Mouse (Mus musculus) megakaryocyte, adult 5-6 weeks (primary cell): ENCODE results near the gene Sergef. TPM values are rescaled to one million over a fixed set of nuclear protein-coding genes. Genes with fewer than 3 reads are reported as not detected.

Experiments
- ATAC-seq: 2 replicates; pipeline ENCODE4 v1.8.0; 2016; ENCODE audit warnings: mild to moderate bottlenecking, inconsistent platforms; ENCODE audit not compliant: poor library complexity, severe bottlenecking
- total RNA-seq, 2 experiments: library from RNA; stranded (forward) in 1 of 2; stranded (reverse) in 1 of 2; fragments of 153-499, 151-499 nt in 1 of 2; fragments of 221-1000, 200-1000 nt in 1 of 2; gene quantifications; 2 replicates each; pipeline versions ENCODE4 v1.2.3 to v1.2.4; 2015 to 2017

The Sergef gene
- total RNA-seq, 2 experiments from 2014 or later = 8.3 TPM

DNA sequence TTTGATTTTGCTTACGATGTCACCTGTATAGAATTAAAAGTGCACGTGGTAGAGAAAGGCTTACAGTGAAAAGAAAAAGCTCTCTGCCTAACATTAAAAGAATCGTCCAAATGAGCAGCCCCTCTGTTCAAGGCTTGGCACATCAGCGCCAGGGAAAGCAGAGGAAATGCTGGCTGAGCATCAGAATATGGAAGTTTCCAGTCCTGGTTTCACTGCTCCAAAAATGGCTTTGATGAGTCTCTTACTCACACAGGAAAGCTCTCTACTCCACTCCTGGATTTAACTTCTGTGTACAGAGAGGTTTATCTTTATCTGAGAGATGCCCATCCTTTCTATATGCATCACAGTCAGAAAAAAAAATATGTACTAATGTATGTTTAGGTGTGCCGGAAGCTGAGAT is 61.5 kb downstream of the Sergef start:
- no peak for ATAC-seq

- no peak for ATAC-seq
These were observed 63.7 kb downstream of the Sergef start for GRCm38 (mm10) chr7:46575897-46576296.

DNA sequence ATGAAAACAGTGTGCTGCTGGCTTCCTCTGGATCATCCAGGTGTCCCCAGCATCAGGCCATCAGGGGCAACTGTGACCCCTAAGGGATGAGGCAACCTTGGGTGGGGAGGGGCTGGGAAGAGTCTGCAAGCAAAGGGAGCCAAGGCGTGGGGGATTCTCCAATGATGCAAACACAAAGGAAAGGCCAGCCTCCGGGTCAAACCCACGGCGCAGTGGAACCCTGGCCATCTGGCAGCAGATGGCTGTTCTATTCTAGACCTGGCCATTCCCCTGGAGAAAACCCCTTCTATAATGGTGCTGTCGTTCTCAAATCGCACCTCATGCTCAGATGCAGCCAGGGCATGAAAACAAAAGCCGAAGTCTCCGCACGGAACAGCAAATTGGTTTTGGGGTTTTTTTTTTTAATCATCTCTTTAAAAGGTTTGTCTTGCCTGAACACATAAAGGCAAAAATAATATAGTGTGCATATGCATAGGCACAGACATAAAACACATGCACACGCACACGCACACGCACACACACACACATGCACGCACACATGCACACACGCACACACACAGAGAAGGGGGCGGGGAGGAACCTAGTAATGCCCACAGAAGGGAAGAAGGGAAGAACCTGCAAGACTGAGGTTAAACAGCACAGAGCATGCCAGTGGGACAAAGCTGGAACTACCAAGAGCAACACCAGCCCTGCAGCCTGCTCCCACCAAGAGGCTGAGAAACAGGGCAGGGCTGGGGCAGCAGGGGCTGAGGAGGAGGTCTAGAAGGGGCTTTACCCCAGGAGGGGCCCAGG is 66.6 kb downstream of the Sergef start:
- no peak for ATAC-seq

- peak; percentile 52; the same call in 1 of the 2 replicates for ATAC-seq
These were observed 70.1 kb downstream of the Sergef start for GRCm38 (mm10) chr7:46569509-46569908.

DNA sequence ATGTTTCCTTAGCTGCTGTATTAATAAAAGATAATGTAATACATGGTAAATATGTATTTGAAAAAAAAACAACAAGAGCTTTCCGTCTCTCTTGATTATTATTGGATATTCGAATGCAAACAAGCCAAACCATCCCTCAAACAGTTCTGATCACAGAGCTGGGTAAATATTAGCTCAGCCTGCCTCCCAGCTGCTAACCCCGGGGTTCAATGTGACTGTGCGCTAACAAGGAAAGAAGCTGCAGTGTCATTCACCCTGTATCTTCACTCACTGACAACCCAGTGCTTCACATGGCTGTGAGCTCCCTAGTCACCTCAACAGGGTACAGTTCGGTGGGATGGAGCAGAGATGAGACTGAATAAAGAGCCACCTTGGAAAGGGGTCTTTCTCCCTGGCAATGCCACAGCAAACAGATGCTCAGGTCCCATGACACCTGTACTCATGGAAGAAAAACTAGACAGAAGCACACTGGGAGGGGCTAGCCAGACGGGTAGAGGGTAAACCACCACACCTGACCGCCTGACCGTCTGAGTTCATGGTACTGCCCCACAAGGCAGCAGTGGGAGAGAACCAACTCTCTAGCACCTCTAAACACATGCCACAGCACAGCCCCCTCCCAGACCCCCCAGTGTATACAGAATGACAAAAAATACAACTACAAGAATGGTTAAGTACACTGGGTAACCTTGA is 73.1 kb downstream of the Sergef start:
- ATAC-seq = no peak

DNA sequence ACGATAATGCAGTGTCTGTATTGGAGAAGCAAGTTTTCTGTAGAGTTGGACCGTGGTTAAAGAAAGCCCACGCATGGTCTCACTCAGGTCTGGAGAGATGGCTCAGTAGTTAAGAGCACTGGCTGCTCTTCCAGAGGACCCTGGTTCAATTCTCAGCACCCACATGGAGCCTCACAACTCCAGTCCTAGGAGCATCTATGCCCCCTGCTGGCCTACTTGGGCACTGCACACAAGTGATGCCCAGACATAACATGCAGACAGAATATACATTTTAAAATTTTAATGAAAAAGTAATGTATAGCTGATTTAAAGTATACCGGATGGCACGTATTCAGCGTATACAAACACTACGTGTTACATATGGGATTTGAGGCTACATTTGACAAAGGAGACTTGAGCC is 74.2 kb downstream of the Sergef start:
- no peak for ATAC-seq

GRCm38 (mm10) chr7:46563801-46564200 is 75.8 kb downstream of the Sergef start:
- no peak for ATAC-seq

DNA sequence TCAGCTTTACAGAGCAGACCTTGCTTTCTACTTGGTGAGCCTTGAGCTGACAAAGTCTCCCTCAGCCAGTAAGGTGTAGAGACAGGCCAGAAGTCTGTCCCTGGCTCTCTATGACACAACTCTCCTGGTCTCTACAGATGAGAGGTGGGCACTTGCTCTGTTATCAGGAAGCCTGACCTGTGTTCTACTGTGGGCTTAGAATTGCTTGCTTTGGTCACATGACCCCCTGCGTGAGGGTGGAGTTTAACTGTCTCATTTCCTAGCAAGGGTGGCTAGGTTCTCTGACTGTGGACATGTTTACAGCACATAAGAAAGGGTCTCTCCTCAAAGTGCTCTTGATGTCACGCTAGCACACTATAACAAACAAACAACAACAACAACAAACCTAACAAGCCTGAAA is 79.5 kb downstream of the Sergef start:
- ATAC-seq = no peak

DNA sequence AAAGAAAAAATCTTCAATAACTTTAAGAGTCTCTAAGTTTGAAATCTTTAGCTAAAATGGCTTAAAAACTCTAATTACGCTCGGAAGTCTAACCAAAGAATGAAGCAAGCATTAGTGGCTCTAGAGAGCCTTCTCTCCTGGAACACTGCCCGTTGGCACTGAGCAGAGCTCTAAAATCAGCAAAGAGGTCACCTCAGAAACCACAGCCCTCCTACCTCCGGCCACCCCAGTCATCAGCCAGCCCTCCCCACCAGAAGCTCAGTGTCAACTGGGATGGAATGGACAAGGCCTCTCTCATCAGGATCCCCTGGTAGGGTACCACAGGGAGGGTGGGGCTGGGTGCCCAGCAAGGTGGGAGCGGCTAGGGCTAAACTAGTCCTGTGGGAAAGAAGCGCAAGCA is 80.0 kb downstream of the Sergef start:
- no peak for ATAC-seq

GRCm38 (mm10) chr7:46559006-46559405 is 80.6 kb downstream of the Sergef start:
- no peak for ATAC-seq

DNA sequence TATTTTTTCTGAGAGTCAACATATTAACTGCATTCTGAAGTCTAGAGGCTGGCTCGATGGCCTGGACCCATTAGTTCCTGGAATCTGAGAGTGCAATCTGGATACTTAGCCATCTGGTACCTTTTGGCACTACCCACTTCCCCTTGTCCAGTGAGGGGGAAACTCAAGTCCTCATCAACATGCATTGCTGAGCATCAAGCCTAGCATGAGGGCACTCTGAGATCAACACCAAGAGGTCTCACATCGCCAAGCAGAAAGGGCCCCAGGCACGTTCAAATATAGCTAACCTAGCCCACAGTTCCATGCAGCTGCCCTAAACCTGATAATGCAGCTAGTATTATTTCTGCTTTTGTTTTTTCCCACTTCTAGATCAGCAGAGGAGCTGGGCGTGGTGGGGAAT is 81.6 kb downstream of the Sergef start:
- ATAC-seq = no peak

DNA sequence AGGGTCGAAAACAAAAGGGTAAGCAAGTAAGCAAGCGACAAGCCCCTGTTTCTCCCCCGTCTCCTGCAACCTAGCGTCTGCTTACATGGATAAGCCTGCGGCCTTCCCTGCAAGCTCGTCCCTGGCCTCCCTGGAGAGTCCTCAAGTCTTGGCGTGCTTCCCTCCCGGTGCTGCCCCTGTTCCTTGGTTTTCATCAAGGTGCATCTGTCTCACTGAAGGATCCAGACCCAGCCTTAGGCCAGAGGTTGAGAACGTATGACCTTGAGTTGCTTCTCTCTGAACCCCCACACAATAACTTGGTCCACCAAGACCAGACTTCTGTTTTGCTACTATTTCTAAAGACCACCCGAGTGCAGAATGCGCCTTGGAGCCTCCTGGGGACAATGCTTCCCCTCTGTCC is 82.2 kb downstream of the Sergef start:
- no peak for ATAC-seq

DNA sequence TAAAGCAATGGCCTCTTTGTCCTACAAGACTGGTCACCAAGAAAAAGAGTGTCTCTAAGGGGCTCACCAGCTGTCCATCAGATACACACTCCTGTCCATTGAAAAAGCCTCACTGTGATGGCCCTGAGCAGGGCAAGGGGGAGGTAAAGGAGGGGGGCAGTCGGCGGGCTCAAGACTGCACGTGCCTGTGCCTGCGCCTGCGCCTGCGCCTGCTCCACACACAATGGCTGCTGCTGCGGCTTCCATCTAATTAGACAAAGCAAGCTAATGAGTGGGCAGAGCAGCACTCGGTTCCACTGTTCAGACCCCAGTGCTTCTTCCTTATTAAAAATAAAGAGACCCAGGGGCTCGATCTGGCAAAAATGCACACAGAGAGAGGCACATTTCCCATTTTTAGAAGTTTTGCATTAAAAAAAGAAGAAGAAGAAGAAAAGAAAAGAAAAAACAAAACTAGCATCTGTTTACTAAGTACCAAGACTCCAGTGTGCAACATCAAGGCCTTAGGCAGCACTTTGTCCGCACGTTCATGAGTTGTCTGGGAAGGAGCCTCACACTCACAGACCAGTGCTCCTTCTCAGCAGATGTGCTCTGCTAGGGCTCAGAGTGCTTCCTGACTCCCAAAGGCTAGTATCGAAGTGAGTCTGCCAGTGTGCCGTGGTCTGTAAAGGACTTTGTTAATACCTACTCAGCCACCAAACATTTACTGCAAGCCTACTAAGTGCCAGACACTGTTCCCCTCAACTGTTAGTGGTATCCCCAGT is 83.1 kb downstream of the Sergef start:
- no peak for ATAC-seq

GRCm38 (mm10) chr7:46555731-46556130 is 83.9 kb downstream of the Sergef start:
- no peak for ATAC-seq

DNA sequence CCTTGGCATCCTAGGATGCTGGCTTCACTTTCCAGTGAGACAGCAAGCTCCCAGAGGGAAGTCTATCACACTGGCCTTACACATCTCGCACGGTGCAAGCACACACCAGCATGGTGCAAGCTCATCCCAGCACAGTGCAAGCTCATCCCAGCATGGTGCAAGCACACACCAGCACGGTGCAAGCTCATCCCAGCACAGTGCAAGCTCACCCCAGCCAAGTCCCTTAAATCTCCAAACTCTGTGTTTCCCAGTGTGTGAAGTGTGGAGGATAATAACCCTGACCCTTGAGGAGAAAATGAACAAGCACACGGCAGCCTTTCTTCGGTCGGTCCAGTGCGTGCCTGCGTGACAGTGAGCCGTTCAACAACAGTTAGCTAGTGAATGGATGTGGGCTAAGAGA is 84.8 kb downstream of the Sergef start:
- ATAC-seq = no peak

GRCm38 (mm10) chr7:46554003-46554402 is 85.6 kb downstream of the Sergef start:
- no peak for ATAC-seq

- ATAC-seq = no peak
These were observed 87.5 kb downstream of the Sergef start for GRCm38 (mm10) chr7:46551935-46552752.

- ATAC-seq = no peak
These were observed 88.4 kb downstream of the Sergef start for GRCm38 (mm10) chr7:46551173-46551572.

DNA sequence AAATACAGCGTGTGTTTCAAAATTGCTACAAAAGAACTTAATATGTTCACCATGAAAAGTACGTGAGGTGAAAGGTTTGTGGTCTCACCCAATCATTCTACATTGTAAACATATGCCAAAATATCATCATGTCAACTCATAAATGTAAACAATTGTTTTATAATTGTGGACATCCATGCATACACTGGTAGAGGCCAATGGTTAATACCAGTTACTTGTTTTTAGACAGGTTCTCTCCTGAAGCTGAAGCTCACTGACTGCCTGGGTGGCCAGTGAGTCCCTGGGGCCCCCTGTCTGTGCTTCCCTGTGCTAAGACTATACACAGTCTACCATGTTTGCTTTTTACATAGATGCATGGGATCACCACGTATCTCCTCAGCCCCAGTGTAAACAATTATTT is 91.5 kb downstream of the Sergef start:
- ATAC-seq = no peak

GRCm38 (mm10) chr7:46547642-46548041 is 92.0 kb downstream of the Sergef start:
- no peak for ATAC-seq

GRCm38 (mm10) chr7:46546539-46546938 is 93.1 kb downstream of the Sergef start:
- peak; percentile 89 for ATAC-seq
